Mouse (Mus musculus) forebrain, embryonic 15.5 days (tissue): ENCODE measurements at regions not wholly inside any gene's neighbourhood (a gene's known extent, or its start where the extent isn't known, plus 50 kb on each side); places are given as distances from the start of the nearest gene placed in this dataset.

Experiments
- ATAC-seq: fragments of 200-750 bp; cut with Nextera tagmentation; replicated peaks from 2 replicates; pipeline ENCODE4 v1.8.0; 2017; ENCODE audit warnings: mild to moderate bottlenecking, moderate TSS enrichment, moderate library complexity
- H3K27ac ChIP-seq: fragments of 300-500 bp; sonication (generic); replicated peaks from 2 replicates; pipeline ENCODE4 v1.5.1; 2015; ENCODE audit warnings: mild to moderate bottlenecking, inconsistent platforms
- H3K27me3 ChIP-seq: fragments of 300-500 bp; sonication (generic); 2 replicates; pipeline ENCODE4 v1.6.1; 2015; ENCODE audit warnings: inconsistent platforms
- H3K36me3 ChIP-seq: fragments of 300-500 bp; sonication (generic); 2 replicates; pipeline ENCODE4 v1.6.1; 2015; ENCODE audit warnings: mild to moderate bottlenecking, inconsistent platforms
- H3K4me1 ChIP-seq: fragments of 300-500 bp; sonication (generic); 2 replicates; pipeline ENCODE4 v1.6.1; 2015; ENCODE audit warnings: inconsistent platforms
- H3K4me2 ChIP-seq: fragments of 300-500 bp; sonication (generic); replicated peaks from 2 replicates; pipeline ENCODE4 v1.6.1; 2015; ENCODE audit warnings: mild to moderate bottlenecking, inconsistent platforms
- H3K4me3 ChIP-seq: fragments of 300-500 bp; sonication (generic); 2 replicates; pipeline ENCODE4 v1.5.1; 2015; ENCODE audit warnings: mild to moderate bottlenecking, inconsistent platforms
- H3K9ac ChIP-seq: fragments of 300-500 bp; sonication (generic); replicated peaks from 2 replicates; pipeline ENCODE4 v1.6.1; 2015; ENCODE audit warnings: mild to moderate bottlenecking, inconsistent platforms
- H3K9me3 ChIP-seq: fragments of 300-500 bp; sonication (generic); 2 replicates; pipeline ENCODE4 v1.6.1; 2016; ENCODE audit warnings: inconsistent platforms
- WGBS: fragments of 180-500 bp; shearing (Covaris S2); methylation state at CpG from one replicate; pipeline ENCODE4 v1.1.7; 2015; ENCODE audit warnings: mixed read lengths; 5-methylcytosine and 5-hydroxymethylcytosine counted together

DNA sequence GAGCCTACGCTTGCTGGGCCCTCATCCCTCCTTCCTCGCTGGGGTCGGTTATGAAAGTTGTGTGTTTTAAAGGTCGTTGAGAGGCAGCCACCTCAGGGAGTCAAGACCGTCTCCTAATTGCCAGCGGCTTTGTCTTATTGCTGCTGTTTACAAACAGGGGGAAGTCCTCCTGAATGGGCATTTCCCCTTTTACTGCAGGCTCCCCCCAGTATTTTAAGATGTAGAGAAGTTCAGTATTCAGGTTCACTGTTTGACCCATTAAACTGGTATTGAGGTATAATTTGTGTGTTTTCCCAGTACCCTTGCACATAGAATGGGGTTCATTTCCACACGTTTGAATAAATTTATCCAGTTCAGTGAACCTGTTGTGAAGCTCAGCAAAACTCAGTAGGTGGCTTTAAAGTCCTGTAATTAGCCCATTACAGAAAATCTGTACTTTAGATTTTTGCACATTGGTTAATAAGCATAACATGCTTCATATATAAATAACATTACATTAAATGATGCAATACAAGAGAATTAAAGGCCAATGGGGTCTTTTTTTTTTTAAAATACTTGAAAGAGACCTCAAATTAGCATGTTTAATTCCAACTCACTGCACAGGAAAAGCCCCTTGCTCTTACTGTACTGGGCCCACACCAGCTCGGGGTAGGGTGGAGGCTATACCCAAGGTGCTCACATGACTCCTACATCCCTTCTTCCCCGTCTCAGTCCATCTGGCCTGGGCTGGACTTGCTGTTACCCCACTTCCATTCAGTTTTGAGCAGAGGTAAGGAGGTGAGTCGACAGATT lies 63.7 kb downstream of the Nkx2-1 start:
- H3K9ac ChIP-seq = no peak overlapping the region
- peaks cover 7% of the 10 kb centered on the region for H3K4me1 ChIP-seq
- WGBS = 11% methylated on average over 10 of the region's 10 CpGs
- H3K27ac ChIP-seq = no peak overlapping the region
- peaks cover 92% of the 10 kb centered on the region for H3K27me3 ChIP-seq
- no peaks in the 10 kb centered on the region for H3K9me3 ChIP-seq
- no peak for ATAC-seq
- H3K4me3 ChIP-seq = no peak overlapping the region
- H3K36me3 ChIP-seq = no peaks in the 10 kb centered on the region
- no peak overlapping the region for H3K4me2 ChIP-seq

DNA sequence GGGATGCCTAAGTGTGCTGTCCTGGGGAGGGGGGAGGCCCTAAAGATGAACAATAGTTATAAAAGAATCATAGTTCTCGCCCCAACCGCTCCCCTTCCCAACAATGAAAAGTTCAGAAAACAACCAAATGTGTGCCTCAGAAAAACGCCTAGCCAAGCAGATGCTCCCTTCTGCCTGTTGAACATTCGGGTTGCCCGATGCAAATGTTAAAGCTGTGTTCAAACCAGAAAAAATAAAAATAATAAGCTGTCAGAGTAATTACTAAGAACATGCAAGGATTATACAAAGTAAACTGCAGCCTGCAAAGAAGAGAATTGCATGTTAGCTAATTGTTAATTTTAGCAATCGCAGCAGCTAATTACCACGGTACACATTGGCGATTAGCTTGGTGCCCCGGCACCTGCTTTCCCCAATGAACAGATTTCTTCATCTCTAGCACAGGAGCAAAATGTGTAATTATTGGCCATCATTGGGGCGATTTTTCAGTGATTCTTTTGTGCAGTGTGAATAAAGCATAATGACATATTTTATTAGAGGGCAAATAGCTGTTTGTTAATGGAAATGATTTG lies 65.7 kb downstream of the Nkx2-1 start:
- no peak overlapping the region for H3K27ac ChIP-seq
- peak; percentile 60; the same call in 1 of the 2 replicates for ATAC-seq
- H3K36me3 ChIP-seq = no peaks in the 10 kb centered on the region
- WGBS = 34% methylated on average over 10 of the region's 10 CpGs
- no peak overlapping the region for H3K9ac ChIP-seq
- H3K4me2 ChIP-seq = no peak overlapping the region
- H3K4me3 ChIP-seq = no peak overlapping the region
- peaks cover 7% of the 10 kb centered on the region for H3K4me1 ChIP-seq
- H3K9me3 ChIP-seq = no peaks in the 10 kb centered on the region
- peaks cover 94% of the 10 kb centered on the region for H3K27me3 ChIP-seq

- under 1% methylated on average over 10 of the region's 10 CpGs for WGBS
- Histone ChIP-seq H3K4me2 (no peak overlapping the region), H3K9me3 (no peaks in the 10 kb centered on the region), H3K27ac (no peak overlapping the region), H3K4me1 (peaks cover 12% of the 10 kb centered on the region), H3K9ac (no peak overlapping the region), H3K4me3 (no peak overlapping the region), H3K36me3 (no peaks in the 10 kb centered on the region), H3K27me3 (peaks cover 89% of the 10 kb centered on the region)
- peak; percentile 51; the same call in 1 of the 2 replicates for ATAC-seq
These were observed 77.1 kb downstream of the Nkx2-1 start for GRCm38 (mm10) chr12:56459508-56460119.

GRCm38 (mm10) chr12:56458665-56459507 lies 77.8 kb downstream of the Nkx2-1 start:
- H3K27ac ChIP-seq = no peak overlapping the region
- peak; percentile 92 for ATAC-seq
- no peaks in the 10 kb centered on the region for H3K36me3 ChIP-seq
- peaks cover 12% of the 10 kb centered on the region for H3K4me1 ChIP-seq
- no peak overlapping the region for H3K4me2 ChIP-seq
- H3K27me3 ChIP-seq = peaks cover 89% of the 10 kb centered on the region
- H3K9ac ChIP-seq = no peak overlapping the region
- no peaks in the 10 kb centered on the region for H3K9me3 ChIP-seq
- H3K4me3 ChIP-seq = no peak overlapping the region
- 2% methylated on average over 16 of the region's 16 CpGs for WGBS

DNA sequence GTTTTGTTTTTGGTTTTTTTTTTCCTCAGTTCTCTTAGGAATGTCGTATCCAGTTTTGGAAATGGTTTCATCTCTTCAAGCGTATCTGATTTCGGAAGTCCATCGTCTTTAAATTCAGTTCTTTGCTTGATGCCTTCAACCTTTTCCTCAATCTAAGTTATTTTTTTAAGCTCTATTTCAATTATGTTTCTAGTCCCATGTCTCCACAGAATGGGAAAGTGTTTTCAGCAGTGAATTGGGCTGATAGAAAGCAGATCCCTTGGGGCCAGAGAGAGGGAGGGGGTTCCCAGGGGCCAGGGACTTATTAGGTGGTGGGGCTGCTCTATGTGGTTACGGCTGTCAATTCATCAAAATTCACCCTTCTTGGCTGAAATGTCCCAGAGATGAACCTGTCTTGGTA lies 78.8 kb downstream of the Nkx2-1 start:
- Histone ChIP-seq H3K4me1 (peaks cover 12% of the 10 kb centered on the region), H3K9me3 (no peaks in the 10 kb centered on the region), H3K36me3 (no peaks in the 10 kb centered on the region), H3K9ac (no peak overlapping the region), H3K27me3 (peaks cover 91% of the 10 kb centered on the region), H3K27ac (no peak overlapping the region), H3K4me2 (no peak overlapping the region), H3K4me3 (no peak overlapping the region)
- no peak for ATAC-seq
- WGBS = 29% methylated on average over 5 of the region's 5 CpGs

DNA sequence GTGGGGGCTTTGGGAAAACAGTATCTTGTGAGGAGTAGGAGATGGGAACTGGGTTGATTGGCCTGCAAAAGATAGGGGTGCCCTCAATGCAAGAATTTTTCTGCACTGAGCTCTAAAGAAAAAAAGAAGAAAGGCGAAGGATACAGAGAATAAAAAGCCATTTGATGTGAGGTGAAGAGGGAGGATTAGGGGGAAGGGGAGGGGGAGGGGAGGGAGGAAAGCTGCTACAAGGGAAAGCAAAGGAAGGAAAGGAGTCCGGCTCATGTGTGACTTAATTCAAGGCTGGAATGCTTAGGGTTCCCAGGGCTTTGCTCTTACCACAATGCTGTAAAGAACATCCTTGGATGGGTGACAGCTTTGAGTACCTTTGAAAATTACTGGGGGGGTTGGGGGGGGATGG lies 79.4 kb downstream of the Nkx2-1 start:
- Histone ChIP-seq H3K4me3 (no peak overlapping the region), H3K27me3 (peaks cover 90% of the 10 kb centered on the region), H3K4me2 (no peak overlapping the region), H3K9ac (no peak overlapping the region), H3K4me1 (peaks cover 12% of the 10 kb centered on the region), H3K36me3 (no peaks in the 10 kb centered on the region), H3K27ac (no peak overlapping the region), H3K9me3 (0 out of 2 replicates have a peak, but pooled peaks cover 5% of the 10 kb centered on the region)
- WGBS = 0% methylated on average over 2 of the region's 2 CpGs
- no peak for ATAC-seq

GRCm38 (mm10) chr12:56450261-56450660 lies 86.4 kb downstream of the Nkx2-1 start:
- H3K9me3 ChIP-seq = 0 out of 2 replicates have a peak, but pooled peaks cover 6% of the 10 kb centered on the region
- no peak overlapping the region for H3K9ac ChIP-seq
- peaks cover 90% of the 10 kb centered on the region for H3K27me3 ChIP-seq
- no peak overlapping the region for H3K4me3 ChIP-seq
- H3K4me2 ChIP-seq = no peak overlapping the region
- H3K27ac ChIP-seq = no peak overlapping the region
- H3K4me1 ChIP-seq = no peaks in the 10 kb centered on the region
- H3K36me3 ChIP-seq = no peaks in the 10 kb centered on the region
- WGBS = 83% methylated on average over 2 of the region's 2 CpGs
- no peak for ATAC-seq

DNA sequence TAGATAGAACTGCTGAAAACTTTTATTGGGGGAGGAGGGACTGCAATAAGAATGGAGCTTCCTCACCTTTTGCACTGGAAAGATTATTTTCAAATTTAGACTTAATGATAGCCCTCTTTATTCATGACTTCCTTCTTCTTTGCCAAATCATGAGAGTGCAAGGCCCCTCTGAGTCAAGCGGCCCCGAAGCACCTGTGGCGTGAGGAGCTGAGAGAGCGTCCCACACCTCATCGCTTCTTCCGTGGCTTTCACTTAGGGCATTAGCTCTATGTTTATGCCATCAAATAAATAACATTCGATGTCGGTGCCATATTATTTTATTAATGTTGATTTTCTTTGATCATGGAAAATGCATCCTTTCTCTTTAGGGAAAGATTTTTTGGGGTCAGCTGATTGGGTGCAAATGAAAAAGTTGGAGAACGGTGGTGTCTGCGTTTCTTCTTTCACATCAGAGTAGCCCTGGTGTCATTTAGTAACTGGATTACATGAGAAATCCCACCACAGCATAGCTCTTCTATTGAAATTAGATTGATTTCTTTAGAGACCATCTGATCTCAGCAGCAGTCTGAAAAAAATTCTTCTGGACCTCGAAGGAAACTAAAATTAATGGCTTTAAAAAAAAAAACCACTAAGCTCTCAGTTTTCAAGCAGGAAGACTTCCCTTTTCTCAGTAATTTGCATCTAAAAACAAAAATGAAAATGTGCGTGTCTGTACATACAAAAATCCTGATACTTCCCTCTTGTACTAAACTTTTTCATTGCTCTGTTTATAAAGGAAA lies 87.7 kb downstream of the Nkx2-1 start:
- 0 out of 2 replicates have a peak, but pooled peaks cover 6% of the 10 kb centered on the region for H3K9me3 ChIP-seq
- ATAC-seq = no peak
- no peak overlapping the region for H3K4me3 ChIP-seq
- no peaks in the 10 kb centered on the region for H3K36me3 ChIP-seq
- 88% methylated on average over 12 of the region's 12 CpGs for WGBS
- H3K27ac ChIP-seq = no peak overlapping the region
- no peak overlapping the region for H3K9ac ChIP-seq
- H3K27me3 ChIP-seq = peaks cover 84% of the 10 kb centered on the region
- H3K4me1 ChIP-seq = no peaks in the 10 kb centered on the region
- no peak overlapping the region for H3K4me2 ChIP-seq

GRCm38 (mm10) chr12:56441166-56441817 lies 95.4 kb downstream of the Nkx2-1 start:
- no peaks in the 10 kb centered on the region for H3K9me3 ChIP-seq
- H3K9ac ChIP-seq = no peak overlapping the region
- peaks cover 42% of the 10 kb centered on the region for H3K27me3 ChIP-seq
- H3K4me2 ChIP-seq = no peak overlapping the region
- no peaks in the 10 kb centered on the region for H3K36me3 ChIP-seq
- H3K4me3 ChIP-seq = no peak overlapping the region
- no peak overlapping the region for H3K27ac ChIP-seq
- peaks cover 4% of the 10 kb centered on the region for H3K4me1 ChIP-seq
- WGBS = 25% methylated on average over 8 of the region's 8 CpGs
- ATAC-seq = peak; percentile 71

GRCm38 (mm10) chr12:56440068-56440847 lies 94.6 kb upstream of the Mbip start:
- Histone ChIP-seq H3K27ac (no peak overlapping the region), H3K4me1 (peaks cover 4% of the 10 kb centered on the region), H3K27me3 (peaks cover 37% of the 10 kb centered on the region), H3K36me3 (no peaks in the 10 kb centered on the region), H3K9me3 (no peaks in the 10 kb centered on the region), H3K9ac (no peak overlapping the region), H3K4me2 (no peak overlapping the region), H3K4me3 (no peak overlapping the region)
- no peak for ATAC-seq
- WGBS = 25% methylated on average over 12 of the region's 12 CpGs
